Mouse (Mus musculus): Measurements from ENCODE around the gene Plaur. TPM values are rescaled to one million over a fixed set of nuclear protein-coding genes. Genes with fewer than 3 reads are reported as not detected.

The Plaur gene
- total RNA-seq (2021) = 1 to 10 TPM; 2.5 to 3.7 TPM
- long read RNA-seq, experiment 1, partial matches to known transcripts = 0 of 5 reads
- long read RNA-seq, experiment 1, other reads (novel, unspliced or antisense) = 1 of 5 reads
- long read RNA-seq, experiment 2, partial matches to known transcripts = 0 of 3 reads
- long read RNA-seq, experiment 2, other reads (novel, unspliced or antisense) = 0 of 3 reads

DNA sequence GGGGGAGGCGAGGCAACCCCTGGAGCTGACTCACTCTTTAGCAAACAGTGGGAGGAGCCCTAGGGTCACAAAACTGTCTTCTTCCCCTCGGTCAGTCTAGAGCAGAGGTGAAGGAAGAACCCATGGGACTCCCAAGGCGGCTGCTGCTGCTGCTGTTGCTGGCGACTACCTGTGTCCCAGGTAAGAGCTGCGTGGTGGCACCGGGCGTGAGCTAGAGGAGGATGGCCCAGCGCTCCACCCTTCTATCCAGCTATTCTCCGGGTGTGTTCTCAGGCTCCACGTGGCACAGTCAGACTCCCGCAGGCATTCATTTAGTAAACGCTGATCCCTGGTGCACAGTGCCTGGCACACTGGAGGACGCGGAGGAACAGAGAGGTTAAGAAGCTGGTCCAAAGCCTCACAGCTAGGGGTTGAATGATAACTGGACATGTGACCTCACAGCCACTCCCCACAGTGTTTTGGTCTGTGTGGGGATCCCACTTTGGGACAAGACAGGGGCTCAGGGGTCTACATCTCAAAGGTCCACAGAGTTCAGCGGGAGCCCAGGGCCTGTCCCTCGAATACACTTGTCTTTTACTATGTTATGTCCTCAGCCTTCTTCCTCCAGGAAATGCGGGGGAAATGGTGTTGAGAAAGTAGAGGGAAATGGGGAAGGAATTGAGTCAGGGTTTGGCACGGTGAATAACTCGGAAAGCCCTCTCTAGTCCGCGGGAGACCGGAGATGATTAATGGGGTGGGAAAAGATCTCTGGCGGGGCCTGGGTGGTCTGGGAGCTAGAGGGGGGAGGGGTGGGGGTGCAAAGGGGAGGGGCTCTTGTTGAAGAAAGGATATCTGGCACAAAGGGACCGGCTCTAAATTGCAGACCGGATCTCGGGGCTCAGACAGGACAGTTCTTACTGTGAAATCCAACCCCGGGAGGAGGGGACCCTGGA is at the start of gene Plaur:
TSS of gene Plaur (plus strand) at position 97 of the 932 bp plus-strand sequence.
- DNase-seq (ENCODE audit: low spot score in 2 of 2) = no peak

DNA sequence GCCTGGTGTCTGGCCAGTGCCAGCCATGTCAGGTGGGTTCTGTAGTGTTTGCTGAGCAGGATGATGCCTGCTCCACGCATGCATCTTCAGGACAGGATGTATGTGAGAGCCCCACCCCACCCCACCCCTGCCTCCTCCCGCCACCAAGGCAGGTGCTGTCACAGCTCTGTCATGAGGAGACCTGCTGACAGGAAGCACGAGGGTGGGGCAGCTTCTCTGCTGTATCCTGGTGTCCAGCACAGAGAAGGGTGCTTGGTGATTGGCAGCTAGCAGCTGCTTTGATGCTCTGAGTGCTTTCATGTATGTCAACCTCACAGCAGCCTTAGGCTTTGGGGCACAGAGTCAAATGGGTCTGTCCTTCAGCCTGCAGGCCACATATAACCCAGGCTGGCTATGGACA is 48.7 kb upstream of the Plaur start:
- no peak for DNase-seq (ENCODE audit: low spot score in 2 of 2)

DNA sequence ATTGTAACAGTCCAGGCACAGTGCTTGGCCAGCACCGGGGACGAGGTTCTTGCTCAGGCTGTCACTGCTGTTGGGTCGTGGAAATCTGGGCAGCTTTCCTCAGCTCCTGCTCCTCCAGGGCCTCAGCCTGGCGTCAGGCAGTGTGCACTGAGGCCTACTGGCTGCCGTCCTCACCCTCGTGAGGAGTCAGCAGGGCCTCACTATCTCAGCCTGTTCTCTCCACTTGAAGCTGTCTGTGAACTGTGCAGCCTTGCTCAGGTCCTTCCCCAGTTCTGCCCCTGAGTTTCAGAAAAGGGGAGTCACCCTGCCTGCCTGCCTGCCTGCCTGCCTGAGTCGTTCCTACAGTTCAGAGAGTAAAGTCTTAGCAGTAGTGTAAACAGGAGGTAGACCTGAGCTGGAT is 47.0 kb upstream of the Plaur start:
- no peak for DNase-seq (ENCODE audit: low spot score in 2 of 2)

DNA sequence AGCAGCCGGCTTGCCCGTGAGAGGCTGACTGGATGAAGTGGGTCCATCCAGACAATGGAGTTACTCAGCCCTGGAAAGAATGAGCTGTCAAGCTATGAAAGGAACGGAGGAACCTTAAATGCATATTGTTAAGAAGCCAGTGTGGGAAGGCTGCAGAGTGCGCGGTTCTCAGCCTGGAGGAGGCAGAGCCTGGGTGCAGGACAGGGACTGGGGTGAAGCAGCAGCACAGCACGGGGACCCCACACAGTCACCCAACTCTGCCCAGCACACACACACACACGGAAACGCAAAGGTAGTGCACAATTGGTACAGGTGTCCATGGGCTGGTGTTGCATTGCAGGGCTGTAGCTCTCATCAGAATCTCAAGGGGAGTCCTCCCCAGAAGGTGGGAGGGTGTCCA is 42.7 kb upstream of the Plaur start:
- no peak for DNase-seq (ENCODE audit: low spot score in 2 of 2)

DNA sequence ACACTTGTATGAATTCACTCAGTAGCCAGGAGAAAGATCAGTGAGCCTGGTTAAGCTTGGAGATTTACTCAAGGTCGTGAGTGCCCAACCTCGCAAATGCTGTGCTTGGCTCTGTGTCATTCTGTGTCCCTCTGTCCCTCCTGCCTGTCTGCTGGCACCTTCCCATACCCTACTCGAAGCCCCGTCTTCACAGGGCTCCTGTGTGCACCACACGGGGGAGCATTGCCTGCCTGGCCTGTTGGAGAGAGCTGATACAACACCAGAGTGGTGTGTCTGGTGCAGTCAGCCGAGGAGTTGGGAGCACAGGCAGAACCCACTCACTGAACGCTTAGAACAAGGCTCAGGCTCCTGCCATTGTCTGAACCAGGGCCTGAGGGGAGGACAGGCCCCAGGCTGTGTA is 40.6 kb upstream of the Plaur start:
- no peak for DNase-seq (ENCODE audit: low spot score in 2 of 2)

DNA sequence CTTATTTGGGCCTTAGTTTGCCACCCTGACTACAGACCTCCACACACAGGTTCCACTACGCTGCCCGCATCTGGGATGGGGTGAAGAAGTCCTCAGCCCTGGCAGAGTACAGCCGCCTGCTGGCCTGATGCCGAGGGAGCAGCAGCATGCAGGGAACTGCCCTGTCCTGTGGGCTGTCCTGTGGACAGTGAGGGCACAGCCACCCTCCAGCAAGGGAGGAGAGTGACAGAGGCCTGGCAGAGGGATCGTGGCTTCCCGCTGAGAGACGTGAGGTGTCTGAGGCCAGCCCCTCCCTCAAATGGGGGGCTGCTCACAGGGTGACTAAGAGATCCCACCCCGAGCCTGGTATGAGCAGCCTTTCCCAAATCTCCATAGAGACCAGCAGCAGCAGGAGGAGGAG is 40.0 kb upstream of the Plaur start:
- no peak for DNase-seq (ENCODE audit: low spot score in 2 of 2)

DNA sequence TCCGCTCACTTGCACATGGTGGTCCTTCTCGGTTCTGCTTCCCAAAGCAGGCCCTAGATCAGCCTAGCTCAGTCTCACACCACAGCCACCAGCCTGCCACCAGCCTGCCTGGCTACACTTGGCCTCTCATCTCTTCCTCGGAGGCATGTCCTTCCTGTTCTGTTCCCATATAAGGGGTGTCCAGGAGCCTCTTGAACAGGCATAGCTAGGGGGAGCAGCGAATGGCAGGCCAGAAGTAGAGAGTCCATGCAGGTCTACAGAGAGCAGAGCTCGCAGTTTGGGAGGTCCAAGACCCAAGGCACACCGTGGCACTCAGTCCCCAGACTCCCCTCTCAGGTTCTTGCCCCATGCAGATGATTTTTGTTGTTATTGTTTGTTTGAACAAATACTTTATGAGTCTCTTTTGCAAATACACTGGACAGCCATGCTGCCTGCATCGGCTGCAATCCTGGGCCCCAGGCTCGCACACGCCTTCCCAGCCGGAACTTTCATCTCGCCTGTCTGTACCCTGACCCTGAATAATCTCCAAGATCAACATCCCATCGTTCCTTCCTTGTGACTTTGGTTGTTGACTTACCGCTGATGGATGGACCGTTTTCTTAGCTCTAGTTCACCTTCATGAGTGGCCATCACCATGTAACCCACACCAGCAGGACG is 39.0 kb upstream of the Plaur start:
- no peak for DNase-seq (ENCODE audit: low spot score in 2 of 2)

DNA sequence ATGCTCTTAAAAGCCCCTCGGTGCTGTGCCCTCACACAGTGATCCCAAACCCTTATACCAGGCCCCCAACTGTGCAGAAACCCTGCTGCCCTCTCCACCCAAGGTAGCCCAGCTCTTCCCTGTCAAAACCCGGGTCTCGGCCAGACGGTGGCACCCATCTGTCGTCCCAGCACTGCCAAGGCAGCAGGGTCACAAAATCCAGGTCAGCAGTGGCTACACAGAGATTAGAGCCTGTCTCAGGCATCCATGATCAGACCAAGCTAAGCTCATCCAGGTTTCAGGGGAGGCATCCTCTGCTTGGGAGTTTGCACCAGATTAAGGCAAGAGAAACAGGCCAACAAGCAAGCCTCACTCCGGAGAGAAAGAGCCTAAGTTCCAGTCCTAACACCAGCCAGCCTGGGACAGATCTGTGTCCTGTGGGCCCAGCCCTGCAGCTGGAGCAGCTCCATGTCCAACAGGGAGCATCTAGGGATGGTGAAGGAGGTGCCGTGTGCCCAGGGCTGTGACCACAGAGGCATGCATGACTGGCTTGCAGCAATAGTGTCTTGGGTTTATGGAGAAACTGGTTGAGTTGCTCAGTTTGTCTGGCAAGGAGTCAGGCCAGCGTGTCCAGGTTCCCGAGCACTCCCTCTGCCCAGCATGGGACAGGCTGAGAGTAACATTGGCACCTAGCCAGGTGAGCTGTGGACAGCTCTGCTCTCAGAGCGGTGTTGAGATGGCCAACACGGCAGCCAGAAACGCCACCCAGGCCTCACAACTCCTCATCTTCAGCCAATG is 38.1 kb upstream of the Plaur start:
- DNase-seq (ENCODE audit: low spot score in 2 of 2) = peak in 1 of 2 experiments; percentile 34

DNA sequence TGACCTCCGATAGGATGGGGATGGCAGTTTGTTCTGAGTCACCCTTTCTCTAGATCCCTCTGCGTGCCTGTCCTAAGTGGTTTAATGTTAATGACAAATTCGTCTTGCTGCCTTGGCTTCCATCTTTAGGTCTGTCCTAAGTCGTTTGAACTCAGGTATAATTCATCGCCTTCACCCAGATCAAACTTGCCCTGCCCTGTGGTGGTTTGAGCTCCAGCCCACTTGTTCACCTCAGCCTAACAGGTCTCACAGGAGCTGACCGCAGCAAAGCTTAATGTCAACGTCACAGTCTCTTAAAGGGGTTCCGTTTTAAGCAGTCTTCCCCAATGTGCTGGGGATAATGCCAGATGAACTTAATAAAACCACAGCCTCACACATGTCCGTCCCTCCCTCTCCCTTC is 36.4 kb upstream of the Plaur start:
- DNase-seq (ENCODE audit: low spot score in 2 of 2) = no peak

DNA sequence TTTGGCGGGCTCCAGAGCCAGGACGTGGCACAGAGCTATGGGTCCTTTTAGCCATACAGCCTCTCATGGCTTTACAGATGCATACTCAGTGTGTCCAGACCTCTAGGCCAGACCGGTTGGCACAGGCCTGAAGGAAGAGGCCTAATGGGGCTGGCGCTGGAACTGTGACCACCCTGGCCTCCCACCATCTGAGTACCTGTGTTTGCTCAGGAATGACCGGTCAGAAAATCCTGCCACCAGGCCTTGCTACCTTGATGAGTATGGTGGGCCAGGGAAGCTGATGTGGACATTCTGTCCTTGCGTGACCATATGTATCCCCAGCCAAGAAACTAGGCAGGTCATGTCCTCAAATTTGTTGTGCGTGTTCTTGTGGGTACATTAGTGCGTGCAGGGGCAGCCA is 35.1 kb upstream of the Plaur start:
- DNase-seq (ENCODE audit: low spot score in 2 of 2) = no peak

DNA sequence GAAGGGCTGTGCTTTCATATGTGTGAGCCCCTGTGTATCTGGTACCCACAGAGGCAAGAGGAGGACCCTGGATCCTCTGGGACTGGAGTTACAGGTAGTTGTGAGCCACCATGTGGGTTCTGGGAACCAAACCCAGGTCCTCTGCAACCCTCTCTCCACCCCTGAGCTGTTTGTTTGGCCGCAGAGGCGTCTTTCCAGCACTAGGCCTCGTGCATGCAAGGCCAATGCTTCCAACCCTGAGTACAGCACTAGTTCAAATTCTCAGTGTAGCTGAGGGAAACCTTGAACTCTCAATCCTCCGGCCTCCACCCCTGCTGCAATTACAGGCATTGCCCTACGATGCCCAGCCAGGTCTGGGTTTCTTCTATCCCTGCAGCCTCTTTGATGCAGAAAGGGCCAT is 33.6 kb upstream of the Plaur start:
- DNase-seq (ENCODE audit: low spot score in 2 of 2) = no peak

DNA sequence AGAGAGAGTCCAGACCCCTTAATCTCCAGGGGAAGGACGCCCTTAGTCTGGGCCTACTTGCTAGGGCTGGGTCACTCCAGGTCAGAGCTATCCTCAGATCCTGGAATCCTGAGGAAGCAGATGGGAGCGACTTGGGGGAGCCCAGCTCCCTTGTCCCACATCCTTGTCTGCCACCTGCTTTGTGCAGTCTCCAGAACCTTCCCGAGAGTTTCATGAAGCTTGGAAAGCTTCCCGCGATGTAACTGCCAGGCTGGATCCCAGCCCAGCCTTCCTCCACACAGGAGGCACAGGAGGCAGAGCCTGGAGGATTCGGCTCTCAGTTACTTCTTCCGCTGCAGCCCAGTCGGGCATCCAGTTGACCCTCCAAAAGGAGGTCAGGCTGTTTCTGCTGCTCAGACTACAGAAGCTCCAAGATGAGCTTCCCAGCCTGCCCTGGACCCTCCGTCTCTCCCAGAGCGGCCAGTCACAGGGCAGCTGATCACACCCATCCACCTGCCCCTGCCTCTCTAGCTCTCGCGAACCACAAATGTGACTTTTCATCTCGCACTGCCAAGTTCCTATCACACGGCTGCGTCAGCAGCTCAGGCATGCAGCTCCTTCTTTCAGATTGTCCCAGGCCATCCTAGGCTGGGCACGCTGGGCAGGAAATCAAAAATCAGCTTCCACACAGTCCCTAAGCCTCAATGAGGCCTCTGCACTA is 32.7 kb upstream of the Plaur start:
- peak in 1 of 2 experiments; percentile 43 for DNase-seq (ENCODE audit: low spot score in 2 of 2)

DNA sequence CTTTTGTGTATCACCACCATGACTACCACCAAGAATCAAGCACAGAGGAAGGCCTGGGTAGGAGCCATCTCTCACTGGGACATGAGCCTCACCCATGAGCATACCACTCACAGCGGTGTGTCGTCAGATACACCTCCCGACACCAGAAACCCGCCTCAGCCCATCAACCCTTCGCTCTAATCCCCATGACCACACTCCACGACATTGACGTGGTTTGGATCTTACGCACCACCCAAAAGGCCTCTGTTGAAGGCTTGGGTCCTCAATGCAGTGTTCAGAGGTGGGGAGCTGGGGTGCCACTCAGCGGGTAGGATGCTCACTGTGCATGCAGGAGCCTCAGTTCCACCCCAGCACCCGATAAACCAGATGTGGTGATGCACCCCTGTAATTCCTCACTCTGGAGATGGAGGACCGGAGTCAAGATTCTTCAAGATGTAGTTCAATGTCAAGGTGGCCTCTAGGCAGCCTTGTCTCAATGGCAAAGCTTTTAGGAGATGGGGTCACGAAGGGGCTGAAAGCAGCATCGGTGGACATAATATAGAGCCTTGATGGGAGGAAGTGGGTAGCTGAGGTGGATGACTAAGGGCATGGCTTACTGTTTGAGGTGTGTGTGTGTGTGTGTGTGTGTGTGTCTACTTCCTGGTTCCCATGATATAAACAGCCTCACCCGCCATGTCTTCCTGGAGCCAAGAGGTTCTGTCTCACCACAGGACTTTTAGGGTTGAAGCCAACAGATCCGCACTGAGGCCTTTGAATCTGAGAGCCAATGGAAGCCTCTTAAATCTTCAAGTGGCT is 31.5 kb upstream of the Plaur start:
- DNase-seq (ENCODE audit: low spot score in 2 of 2) = no peak

DNA sequence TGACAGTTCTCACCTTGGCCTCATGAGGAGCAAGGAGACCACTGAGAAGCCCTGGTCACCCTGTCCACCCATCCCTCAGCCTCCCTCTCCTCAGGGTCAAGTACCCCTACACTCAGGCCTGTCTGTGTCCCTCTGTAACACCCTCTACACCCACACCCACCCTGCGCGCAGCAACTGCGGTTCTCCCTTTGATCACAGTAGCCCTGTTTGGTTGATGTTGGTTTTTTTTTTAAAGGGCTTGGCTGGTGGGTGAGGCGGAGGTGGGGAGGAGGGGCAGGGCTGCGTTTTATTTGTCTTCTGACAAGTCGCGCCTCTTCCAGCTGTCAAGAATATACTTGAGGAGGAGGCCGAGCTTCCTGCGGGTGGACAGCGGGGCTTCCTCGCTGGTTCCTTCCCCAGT is 30.6 kb upstream of the Plaur start:
- DNase-seq (ENCODE audit: low spot score in 2 of 2) = no peak

DNA sequence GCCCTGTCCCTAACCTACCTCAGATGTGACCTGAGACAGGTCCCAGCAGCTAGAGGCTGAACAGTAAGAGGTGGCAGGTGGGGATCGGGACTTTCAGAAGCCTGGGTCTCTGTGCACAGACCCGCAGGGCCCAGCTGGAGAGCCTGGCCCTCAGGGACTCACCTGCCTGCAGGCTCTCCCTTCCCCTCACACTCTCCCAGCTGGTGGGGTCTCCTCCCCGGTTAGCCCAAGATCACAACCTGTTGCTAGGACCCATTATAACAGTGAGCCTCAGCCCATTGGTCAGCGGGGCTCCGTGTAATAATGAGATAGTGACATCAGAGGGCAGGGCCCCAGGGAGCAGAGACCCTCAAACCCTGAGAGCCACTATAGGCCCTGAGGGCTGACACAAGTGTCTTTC is 27.0 kb upstream of the Plaur start:
- no peak for DNase-seq (ENCODE audit: low spot score in 2 of 2)

DNA sequence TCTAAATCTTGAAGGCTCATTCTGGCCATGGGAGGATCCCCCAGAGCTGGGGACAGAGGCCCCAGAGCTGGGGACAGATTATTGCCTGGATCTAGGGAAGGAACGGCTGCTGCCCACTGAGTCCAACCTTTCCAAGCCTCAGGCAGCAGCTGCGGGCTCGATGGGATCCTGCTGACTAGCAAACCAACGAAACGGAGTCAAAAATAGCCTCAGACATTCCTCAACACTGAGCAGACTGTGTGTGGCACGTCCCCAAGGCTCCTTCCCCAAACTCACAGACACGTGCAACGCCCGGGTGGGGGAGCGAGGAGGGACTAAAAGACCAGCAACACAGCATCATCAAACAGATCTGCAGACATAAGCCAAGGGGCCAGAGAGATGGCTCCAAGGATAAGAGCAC is 24.3 kb upstream of the Plaur start:
- peak in 1 of 2 experiments; percentile 61 for DNase-seq (ENCODE audit: low spot score in 2 of 2)

DNA sequence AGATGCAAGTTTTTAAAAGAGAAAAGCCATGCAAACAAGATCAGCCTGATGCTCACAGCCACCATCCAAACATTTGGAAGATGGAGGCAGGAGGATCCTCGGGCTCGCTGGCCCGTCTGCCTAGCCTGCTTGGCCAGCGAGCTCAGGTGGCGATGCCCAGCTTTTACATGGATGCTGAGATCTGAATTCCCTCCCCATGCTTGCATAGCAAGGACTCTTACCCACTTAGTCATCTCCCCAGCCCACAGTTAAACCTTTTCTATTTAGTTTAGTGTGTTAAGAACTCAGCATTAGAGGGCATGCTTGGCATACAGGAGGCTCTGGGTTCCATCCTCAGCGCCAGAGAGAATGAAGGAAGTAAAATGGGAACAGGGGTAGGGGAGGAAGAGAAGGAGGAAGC is 23.1 kb upstream of the Plaur start:
- no peak for DNase-seq (ENCODE audit: low spot score in 2 of 2)

DNA sequence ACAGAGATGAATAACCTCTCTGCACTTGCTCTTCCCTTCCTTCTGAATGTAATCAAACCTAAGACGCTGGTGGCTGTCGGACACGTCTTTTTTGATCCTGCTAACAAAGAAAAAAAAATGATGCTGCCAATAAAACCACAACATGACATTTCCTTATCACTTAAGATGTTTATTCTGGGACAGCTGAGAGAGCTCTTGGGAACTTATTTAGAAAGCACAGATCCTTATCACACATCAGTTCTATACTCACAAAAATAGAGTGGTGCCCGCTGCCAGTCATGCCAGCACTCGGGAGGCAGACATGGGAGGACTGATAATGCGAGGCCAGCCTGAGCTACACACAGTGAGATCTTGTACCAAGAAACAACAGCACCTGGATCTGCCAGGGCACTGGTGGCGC is 22.4 kb upstream of the Plaur start:
- DNase-seq (ENCODE audit: low spot score in 2 of 2) = no peak

DNA sequence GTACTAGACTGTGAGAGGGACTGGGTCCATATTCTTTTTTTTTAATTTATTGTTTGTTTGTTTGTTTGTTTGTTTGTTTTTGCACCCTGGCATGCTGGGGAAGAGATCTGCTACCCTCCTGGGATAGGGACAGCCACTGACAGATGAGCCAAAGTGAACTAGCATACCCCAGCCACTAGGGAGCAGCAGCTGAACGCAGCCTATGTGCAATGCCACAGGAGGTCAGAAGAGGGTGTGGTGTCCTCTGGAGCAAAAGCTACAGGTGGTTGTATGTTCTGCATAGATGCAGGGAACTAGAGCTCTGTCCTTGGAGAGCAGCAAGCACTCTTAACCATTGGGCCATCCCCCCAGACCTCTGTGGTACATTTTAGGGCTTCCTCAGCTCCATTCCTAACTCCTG is 20.5 kb upstream of the Plaur start:
- DNase-seq (ENCODE audit: low spot score in 2 of 2) = peak in 1 of 2 experiments; percentile 56

DNA sequence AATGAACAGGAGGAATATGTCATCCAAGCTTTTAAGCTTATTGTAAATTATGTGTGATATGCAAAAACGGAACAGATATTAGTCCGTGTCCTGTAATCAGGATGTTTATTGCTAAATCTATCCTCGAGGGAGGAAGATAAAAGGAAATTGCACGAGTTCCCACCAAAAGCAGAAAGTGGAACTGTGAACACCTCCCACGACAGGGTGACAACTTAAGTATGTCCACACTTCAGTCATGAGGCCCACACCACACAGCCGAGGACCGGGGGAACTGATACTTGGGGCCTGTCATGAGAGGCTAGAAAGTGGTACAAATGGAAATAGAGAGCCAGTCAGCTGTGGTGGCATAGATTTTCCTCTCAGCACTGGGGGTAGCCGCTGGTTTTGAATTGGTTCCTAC is 20.0 kb upstream of the Plaur start:
- no peak for DNase-seq (ENCODE audit: low spot score in 2 of 2)
